Mouse (Mus musculus) heart, adult 2 months (tissue): ENCODE results near the gene Cfap161.

Experiments
- CTCF ChIP-seq: fragments of 200-600 bp; IDR thresholded peaks from 2 replicates; pipeline ENCODE4 v1.8.1; 2022; ENCODE audit warnings: antibody characterized with exemption, mild to moderate bottlenecking, moderate library complexity
- POLR2A ChIP-seq: fragments of 200-500 bp; IDR thresholded peaks from 2 replicates; pipeline ENCODE4 v1.6.1; 2011; ENCODE audit warnings: mild to moderate bottlenecking, low read depth, low read length, control low read depth; ENCODE audit not compliant: insufficient read depth

DNA sequence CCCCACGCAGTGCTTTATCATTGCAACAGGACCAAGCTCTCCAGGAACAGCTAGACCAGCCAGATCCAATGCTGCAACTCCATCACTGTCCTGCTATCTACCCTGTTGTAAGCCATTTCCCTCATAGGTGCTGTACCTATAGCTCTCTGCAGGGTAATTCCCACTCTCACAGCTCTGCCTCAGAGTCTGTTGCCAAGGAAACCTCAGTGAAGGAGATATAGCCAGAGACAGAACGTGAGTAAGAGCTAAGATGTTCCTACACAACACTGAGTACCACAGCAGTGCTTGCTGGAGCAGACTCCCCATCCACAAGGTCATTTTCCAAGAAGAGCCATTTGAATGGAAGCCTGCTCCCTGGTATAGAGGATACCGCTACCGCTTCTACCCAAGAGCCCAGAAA is 50.4 kb downstream of the Cfap161 start:
- no peak for TF ChIP-seq CTCF
- TF ChIP-seq POLR2A, result no peak
